Mouse (Mus musculus) neutrophil, adult 5-6 weeks (primary cell): ENCODE results near the gene Slc30a2. TPM values are rescaled to one million over a fixed set of nuclear protein-coding genes. Genes with fewer than 3 reads are reported as not detected.
"Not testable (repeated sequence)": the region's sequence is repeated elsewhere in the genome, so short reads cannot be mapped to it uniquely, and the experiment has no call there.

ENCODE experiments used
- ATAC-seq: fragments of 151-379, 151-347 bp; 2 replicates; pipeline ENCODE4 v1.8.0; 2017; ENCODE audit warnings: mild to moderate bottlenecking, moderate TSS enrichment; ENCODE audit not compliant: insufficient number of reproducible peaks, poor library complexity, low FRiP score, severe bottlenecking; ENCODE audit errors: extremely low read depth
- total RNA-seq: library from RNA; stranded (forward); fragments of 200-1000 nt; gene quantifications from 2 replicates; pipeline ENCODE4 v1.2.3, GENCODE M21; 2017

Slc30a2 gene
- total RNA-seq, 1 experiment from 2014 or later, result not detected

- no peak for ATAC-seq
Observed at GRCm38 (mm10) chr4:134316390-134316789, 26.6 kb upstream of the Slc30a2 start.

GRCm38 (mm10) chr4:134319074-134319473, 23.9 kb upstream of the Slc30a2 start:
- no peak for ATAC-seq

GRCm38 (mm10) chr4:134319674-134320073, 23.3 kb upstream of the Slc30a2 start:
- no peak for ATAC-seq

GRCm38 (mm10) chr4:134321524-134321923, 21.5 kb upstream of the Slc30a2 start:
- ATAC-seq, result no peak

DNA sequence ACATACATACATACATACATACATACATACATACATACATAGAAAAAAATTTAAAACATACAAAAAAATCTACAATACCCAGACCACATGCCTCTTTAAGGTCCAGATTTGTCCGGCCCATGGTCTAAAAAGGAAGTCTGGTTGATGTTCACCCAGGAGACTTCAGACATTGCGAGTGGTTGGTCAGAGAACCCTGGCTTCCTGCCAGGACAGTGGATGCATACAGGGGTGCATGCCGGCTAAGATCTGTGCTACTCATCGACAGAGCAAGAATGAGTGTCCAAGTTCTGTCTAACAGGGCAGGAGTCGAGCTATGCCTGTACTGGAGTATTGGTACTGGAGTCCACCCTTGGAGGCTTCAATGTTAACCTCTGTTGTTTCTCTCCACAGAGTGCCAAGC, 18.3 kb upstream of the Slc30a2 start:
- no peak for ATAC-seq

DNA sequence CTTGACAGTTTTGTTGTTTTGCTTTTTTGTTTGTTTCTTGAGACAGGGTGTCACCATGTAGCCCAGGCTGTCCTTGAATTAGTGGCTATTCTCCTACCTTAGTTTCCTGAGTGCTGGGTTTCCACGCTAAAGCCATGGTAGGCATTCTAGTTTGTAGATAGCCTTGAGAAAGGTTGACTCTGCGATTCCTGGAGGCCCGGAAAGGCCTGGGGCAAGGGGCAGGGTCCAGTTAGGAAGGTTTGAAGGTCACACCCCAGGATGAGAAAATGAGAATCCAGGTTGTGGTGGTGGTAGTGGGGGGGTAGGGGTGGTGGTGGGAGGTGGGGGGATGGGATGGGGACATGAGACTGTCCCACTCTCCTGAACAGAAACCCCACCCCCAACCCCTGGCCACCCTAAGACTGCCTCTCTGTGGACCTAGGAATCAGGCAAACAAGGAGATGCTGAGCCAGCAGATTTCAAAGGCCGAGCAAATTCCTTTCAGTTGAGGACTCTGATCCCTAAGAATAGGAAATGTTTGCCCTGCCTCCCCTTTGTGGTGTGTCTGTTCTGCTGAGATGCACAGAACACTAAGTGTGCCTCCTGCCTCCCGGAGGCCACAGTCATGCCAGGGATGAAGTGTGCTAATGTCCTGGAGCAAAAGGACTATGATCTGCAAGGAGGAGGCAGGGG, 16.0 kb upstream of the Slc30a2 start:
- no peak for ATAC-seq

GRCm38 (mm10) chr4:134328151-134328550, 14.8 kb upstream of the Slc30a2 start:
- ATAC-seq, result no peak

- ATAC-seq, result no peak
Observed at GRCm38 (mm10) chr4:134328832-134329231, 14.1 kb upstream of the Slc30a2 start.

GRCm38 (mm10) chr4:134330281-134330680, 12.7 kb upstream of the Slc30a2 start:
- no peak for ATAC-seq

DNA sequence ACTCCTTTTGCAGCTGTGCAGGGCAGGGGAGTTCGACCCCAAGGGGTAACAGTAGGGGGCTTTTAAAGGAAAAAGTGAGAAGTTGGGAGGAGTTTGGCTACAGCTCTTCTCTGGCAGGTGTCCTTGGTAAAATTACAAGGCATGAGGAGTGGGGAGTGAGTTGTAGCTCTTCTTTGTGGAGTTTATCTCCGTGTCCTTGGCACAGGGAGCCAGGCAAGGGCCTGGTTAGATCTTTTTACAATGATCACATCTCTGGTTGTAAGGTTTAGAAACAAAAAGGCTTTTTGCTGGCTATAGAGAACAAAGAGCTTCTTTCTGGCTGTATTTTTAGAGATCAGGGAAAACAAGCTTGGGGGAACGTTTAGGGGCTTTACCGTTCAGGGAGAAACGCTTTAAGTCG, 1.8 kb upstream of the Slc30a2 start:
- not testable (repeated sequence) for ATAC-seq

GRCm38 (mm10) chr4:134342213-134342779, 685 bp upstream of the Slc30a2 start:
- no peak for ATAC-seq

DNA sequence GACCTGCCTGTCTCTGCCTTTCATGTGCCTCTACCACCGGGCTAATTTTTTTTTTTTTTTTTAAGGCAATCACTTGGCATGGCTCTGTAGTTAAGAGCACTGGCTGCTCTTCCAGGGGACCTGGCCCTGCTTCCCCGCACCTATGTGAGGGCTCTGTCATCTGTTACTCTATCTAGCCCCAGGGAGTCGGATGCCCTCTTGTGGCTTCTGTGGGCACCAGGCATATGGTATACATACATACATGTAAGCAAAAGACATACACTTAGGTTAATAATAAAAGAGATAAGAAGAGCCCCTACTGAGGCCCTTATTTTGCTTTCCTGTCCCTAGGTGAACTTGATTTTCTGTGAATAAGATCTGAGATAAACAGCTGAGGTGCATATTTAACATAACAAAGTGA, 1.6 kb downstream of the Slc30a2 start:
- ATAC-seq, result no peak

DNA sequence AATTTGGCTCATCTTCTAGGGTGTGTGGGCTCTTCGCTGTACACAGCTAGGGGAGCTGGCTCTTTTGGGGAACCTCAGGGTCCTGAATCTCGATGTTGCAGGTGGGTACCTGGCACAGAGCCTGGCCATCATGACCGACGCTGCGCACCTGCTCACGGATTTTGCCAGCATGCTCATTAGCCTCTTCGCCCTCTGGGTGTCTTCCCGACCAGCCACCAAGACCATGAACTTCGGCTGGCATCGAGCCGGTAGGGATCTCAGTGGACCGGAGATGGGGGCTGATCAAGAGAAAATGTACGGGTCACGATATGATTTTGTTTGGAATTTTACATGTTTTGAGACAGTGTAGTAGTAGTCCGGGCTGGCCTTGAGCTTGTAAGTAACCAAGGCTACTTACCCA, 2.8 kb downstream of the Slc30a2 start:
- no peak for ATAC-seq

DNA sequence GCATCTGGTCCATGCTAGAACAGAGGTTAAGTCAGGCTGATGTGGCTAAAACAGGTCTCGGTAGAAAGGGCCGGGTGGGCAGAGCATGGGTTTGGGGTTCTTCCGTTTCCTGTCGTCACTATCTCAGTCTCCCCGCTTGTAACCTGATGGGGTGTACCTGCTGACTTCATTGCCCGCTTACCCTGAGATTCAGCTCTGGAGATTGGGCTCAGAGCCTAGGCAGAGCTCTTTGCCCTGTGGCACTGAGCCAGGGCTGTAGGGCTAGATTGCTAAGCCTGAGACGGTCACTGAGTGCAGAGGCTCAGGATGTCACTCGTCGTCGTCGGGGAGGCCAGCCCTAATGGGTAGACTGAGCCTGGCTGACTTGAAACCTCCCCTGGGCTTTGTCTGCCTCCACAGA, 5.1 kb downstream of the Slc30a2 start:
- no peak for ATAC-seq

DNA sequence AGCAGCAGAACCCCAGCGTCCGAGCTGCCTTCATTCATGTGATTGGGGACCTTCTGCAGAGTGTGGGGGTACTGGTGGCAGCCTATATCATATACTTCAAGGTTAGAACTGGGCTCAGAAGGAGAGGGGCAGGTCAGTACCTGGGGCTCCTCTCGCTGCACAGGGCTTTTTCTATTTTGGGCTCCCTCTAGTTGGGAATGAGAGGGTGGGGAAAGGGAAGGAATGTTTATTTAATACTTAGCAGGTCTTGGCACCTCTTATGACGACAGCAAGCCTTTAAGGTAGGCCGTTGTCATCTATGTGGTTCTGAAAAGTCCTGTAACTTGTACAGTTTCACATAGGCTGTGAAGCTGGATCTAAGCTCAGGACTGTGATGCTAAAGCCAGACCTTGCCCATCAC, 5.6 kb downstream of the Slc30a2 start:
- ATAC-seq, result no peak

DNA sequence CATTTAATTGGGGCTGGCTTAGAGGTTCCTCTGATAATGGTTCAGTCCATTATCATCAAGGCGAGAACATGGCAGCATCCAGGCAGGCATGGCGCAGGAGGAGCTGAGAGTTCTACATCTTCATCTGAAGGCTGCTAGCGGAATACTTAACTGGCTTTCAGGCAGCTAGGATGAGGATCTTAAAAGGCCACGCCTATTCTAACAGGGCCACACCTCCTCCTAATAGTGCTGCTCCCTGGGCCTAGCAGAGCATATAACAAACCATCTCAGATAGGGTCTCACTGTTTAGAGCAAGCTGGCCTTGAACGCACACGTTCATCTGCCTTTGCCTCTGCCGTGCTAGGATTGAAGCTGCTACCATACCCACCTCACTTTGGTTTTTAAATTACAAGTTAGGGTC, 6.8 kb downstream of the Slc30a2 start:
- ATAC-seq, result no peak

GRCm38 (mm10) chr4:134350641-134351040, 7.7 kb downstream of the Slc30a2 start:
- ATAC-seq, result no peak

GRCm38 (mm10) chr4:134351329-134352260, 8.6 kb downstream of the Slc30a2 start:
- ATAC-seq, result no peak

GRCm38 (mm10) chr4:134352261-134352707, 9.3 kb downstream of the Slc30a2 start:
- ATAC-seq, result no peak

DNA sequence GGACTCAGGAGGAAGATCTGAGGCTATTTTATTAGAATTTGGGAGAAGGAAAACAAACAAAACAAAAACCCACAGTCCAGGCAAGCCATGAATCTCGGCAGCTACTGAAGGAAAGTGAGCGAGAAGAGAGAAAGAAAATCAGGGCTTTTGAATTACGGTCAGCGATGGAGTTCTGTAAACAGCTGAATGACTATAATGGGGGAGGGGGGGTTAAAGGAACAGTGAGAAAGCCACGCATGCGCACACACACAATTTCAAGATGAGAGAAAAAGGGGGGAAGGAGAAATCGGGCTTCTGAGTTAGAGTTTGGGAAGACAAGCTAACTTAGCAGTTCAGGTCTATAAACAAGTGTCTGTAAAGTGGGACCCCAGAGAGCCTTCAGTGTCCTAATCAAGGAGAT, 9.9 kb downstream of the Slc30a2 start:
- no peak for ATAC-seq
